Mouse (Mus musculus) olfactory bulb, adult 2 months (tissue): ENCODE results near the gene Gm45234. TPM values are rescaled to one million over a fixed set of nuclear protein-coding genes. Genes with fewer than 3 reads are reported as not detected.

Source experiments
- H3K27ac ChIP-seq: fragments of 200-500 bp; 2 replicates; pipeline ENCODE4 v1.5.1; 2012; ENCODE audit warnings: low read depth, low read length; ENCODE audit not compliant: insufficient read depth
- H3K4me1 ChIP-seq: fragments of 200-500 bp; 2 replicates; pipeline ENCODE4 v1.6.1; 2012; ENCODE audit warnings: low read length; ENCODE audit not compliant: control insufficient read depth, insufficient read depth
- H3K4me3 ChIP-seq: fragments of 200-500 bp; 2 replicates; pipeline ENCODE4 v1.5.1; 2012; ENCODE audit warnings: mild to moderate bottlenecking, low read depth, low read length, moderate library complexity; ENCODE audit not compliant: insufficient read depth
- CTCF ChIP-seq: fragments of 200-500 bp; IDR thresholded peaks from 2 replicates; pipeline ENCODE4 v1.5.1; 2012; ENCODE audit warnings: low read depth, mild to moderate bottlenecking, low read length, moderate library complexity; ENCODE audit not compliant: insufficient read depth
- POLR2A ChIP-seq: fragments of 200-500 bp; IDR thresholded peaks from 2 replicates; pipeline ENCODE4 v1.6.1; 2012; ENCODE audit warnings: mild to moderate bottlenecking, low read depth, low read length, moderate library complexity; ENCODE audit not compliant: insufficient read depth
- WGBS: fragments of 180-500 bp; shearing (Covaris S2); methylation state at CpG from one replicate; pipeline ENCODE4 v1.1.7; 2018; 5-methylcytosine and 5-hydroxymethylcytosine counted together
- polyA plus RNA-seq: library from polyadenylated mRNA; stranded (reverse); fragments of >200 nt; gene quantifications from 2 replicates; pipeline ENCODE4 v1.2.4, GENCODE M21; 2012; ENCODE audit warnings: low replicate concordance; ENCODE audit not compliant: missing spikeins, insufficient read depth, insufficient read length

Gm45234 gene
- polyA plus RNA-seq, 1 experiment, result not detected

DNA sequence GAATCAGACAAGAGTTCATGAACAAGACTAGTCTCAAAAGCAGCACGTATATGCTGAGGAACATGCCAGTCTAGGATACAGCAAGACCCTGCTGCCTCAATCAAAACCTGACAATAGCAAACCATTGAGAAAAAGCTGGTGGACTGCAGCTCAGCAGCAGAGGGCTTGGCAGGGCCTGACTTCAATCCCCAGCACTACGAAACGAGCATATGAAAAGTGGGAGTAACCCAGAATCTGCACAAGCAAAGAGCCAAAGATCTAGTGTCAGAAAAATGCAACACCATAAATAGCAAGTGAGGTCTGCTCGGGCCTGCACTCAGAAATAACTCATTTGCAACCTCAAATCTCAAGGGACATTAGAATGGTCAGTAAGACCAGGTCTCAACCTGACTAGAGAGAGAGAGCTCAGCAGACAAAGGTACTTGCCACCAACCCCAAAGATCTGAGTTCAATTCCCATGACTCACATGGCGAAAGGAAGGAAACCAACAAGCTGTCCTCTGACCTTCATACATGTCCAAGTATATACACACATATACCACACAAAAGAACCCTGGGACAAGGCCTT lies 49.7 kb downstream of the Gm45234 start:
- TF ChIP-seq POLR2A (no peak), CTCF (no peak)
- H3K4me1 ChIP-seq, result peaks cover 3% of the 10 kb centered on the region
- 68% methylated on average over 5 of the region's 5 CpGs for WGBS
- no peak overlapping the region for H3K4me3 ChIP-seq
- H3K27ac ChIP-seq, result no peak overlapping the region

DNA sequence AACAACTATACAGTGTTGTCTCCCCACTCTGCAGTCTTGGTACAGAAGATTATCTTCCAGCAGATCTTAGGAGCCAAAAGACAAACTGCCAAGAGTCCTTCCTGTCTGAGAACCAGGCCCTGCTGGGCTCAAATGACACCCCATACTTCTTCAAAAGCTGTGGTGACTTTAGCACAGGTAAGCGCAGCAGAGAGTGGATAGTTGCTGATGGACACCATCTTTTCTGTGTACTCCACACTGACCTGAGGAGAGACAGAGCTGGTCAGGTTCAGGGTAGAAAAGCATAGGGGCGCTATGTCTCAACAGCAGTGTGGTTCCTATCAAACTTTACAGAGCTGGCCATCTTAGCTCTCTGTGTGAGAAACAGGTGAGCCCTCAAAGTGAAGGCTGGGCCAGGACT lies 51.4 kb downstream of the Gm45234 start:
- Histone ChIP-seq H3K4me3 (no peak overlapping the region), H3K27ac (no peak overlapping the region), H3K4me1 (no peaks in the 10 kb centered on the region; the same call in 1 of the 2 replicates)
- TF ChIP-seq CTCF (no peak), POLR2A (no peak)
- 87% methylated on average over 2 of the region's 2 CpGs for WGBS

DNA sequence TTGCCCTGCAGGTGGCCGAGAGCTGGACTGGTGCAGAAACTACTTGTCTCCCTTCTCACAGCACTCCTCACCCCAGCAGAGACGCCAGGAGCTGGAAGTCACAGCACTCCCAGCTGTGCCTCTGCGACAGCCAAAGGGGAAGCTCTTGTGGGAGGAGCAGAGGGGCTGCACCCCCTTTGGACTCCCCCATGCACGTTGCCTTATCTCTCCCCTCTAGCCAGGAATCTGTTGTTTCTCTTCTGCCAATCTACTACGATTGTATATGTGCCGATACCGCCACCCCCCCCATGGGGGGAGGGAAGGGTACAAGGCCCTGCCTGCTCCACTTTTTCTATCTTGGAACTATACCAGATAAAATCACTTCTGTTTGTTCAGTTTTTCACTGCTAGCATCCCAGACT lies 52.0 kb downstream of the Gm45234 start:
- 66% methylated on average over 7 of the region's 7 CpGs for WGBS
- no peak overlapping the region for H3K4me3 ChIP-seq
- TF ChIP-seq CTCF (no peak), POLR2A (no peak)
- no peaks in the 10 kb centered on the region; the same call in 1 of the 2 replicates for H3K4me1 ChIP-seq
- no peak overlapping the region for H3K27ac ChIP-seq

DNA sequence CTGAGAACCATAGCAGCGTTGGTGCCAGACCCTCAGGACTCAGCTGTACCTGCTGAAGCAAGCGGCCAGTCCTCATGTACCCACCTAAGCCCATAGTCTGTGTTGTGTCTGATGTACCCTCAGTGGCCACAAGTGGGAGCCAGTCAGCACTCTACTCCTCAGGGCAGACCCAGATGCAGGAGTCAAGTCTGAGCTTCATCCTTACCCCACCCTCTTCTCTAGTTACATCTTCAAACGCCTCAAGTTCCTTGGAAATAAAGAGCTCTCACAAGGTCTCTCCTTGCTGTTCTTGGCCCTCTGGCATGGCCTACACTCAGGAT lies 53.1 kb downstream of the Gm45234 start:
- no peak overlapping the region for H3K4me3 ChIP-seq
- 53% methylated on average over 3 of the region's 3 CpGs for WGBS
- H3K27ac ChIP-seq, result no peak overlapping the region
- TF ChIP-seq POLR2A, result no peak
- TF ChIP-seq CTCF, result peak; percentile 28; the same call in 1 of the 2 replicates
- no peaks in the 10 kb centered on the region; the same call in 1 of the 2 replicates for H3K4me1 ChIP-seq

DNA sequence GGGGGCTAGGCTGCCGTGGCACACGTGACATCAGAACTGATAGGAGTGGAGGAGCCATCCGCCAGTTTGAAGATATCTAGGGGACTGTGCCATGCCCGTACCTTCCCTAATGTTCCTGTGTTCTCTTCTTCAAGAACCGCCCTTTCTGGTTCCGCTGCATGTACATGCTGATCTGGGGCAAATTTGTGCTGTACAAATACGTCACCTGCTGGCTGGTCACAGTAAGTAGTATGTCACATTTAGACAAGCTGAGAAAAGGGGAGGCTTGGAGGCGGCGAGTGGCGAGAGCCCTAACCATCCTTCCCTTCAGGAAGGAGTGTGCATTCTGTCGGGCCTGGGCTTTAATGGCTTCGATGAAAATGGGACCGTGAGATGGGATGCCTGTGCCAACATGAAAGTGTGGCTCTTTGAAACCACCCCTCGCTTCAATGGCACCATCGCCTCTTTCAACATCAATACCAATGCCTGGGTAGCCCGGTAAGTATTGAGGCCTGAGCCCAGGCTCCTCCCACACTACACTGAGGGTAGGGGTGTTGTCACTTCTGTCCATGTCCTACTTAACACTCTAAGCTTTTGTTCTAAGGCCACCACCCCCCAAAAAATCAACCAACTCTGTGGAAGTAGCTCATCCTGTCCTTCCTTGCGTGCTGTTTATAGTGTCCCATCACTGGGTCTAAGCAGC lies 53.6 kb downstream of the Gm45234 start:
- 88% methylated on average over 17 of the region's 17 CpGs for WGBS
- Histone ChIP-seq H3K27ac (no peak overlapping the region), H3K4me1 (no peaks in the 10 kb centered on the region; the same call in 1 of the 2 replicates), H3K4me3 (no peak overlapping the region)
- no peak for TF ChIP-seq POLR2A
- no peak for TF ChIP-seq CTCF

GRCm38 (mm10) chr6:124701338-124701737 lies 54.5 kb downstream of the Gm45234 start:
- Histone ChIP-seq H3K4me1 (no peaks in the 10 kb centered on the region; the same call in 1 of the 2 replicates), H3K4me3 (no peak overlapping the region), H3K27ac (no peak overlapping the region)
- 78% methylated on average over 8 of the region's 8 CpGs for WGBS
- TF ChIP-seq CTCF (no peak), POLR2A (no peak)

DNA sequence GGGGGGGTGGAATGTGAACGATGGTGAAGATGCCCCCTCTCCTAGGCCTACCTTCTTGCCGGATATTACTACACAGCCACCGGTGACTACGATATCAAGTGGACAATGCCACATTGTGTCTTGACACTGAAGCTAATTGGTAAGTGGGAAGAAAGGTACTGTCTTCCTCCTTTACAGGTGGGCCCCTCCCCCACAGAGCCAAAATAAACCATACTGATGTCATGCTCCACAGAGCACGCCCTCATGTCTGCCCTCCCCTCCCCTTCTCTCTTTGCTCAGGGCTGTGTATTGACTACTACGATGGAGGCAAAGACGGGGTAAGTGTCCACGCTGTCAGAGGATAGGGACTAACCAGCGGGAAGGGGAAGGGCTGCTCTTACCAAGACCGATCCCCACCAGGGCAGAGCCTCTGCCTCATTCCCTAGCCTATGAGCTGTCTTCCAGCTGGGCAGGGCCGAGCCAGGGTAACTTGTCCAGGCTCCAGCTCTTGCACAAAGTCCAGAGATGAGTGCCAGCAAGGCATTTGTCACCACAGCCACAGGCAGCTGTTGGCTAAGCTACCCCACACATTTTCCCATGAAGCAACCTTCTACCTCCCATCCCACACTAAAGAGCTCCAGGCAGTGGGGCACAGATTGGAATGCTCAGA lies 55.7 kb downstream of the Gm45234 start:
- WGBS, result 60% methylated on average over 11 of the region's 11 CpGs
- TF ChIP-seq POLR2A (no peak), CTCF (no peak)

DNA sequence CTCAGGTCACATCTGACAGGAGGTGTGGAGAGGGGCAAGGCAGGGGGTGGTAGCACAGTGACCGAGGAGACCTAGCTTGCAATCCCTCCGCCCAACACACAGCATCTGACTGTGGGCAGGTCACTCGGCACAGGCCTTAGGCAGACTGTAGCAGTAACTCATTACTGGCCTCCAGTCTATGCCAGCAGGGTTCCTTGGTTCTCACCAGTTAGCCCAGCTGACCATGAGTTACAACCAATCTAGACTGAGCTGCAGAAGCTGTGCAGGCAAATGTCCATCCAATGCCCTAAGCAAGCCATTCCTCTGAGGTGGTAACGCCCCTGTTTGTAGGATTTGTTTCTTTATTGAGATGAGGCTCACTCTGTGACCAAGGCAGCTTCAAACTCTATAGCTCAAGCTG lies 56.5 kb downstream of the Gm45234 start:
- Histone ChIP-seq H3K27ac (no peak overlapping the region), H3K4me1 (peaks cover 2% of the 10 kb centered on the region), H3K4me3 (no peak overlapping the region)
- TF ChIP-seq POLR2A (no peak), CTCF (no peak)
- 86% methylated on average over 4 of the region's 4 CpGs for WGBS

More for the DNA sequence above, 55.7 kb downstream of the Gm45234 start:
- Histone ChIP-seq H3K27ac (no peak overlapping the region), H3K4me1 (no peaks in the 10 kb centered on the region; the same call in 1 of the 2 replicates), H3K4me3 (no peak overlapping the region)

GRCm38 (mm10) chr6:124698751-124699150 lies 57.1 kb downstream of the Gm45234 start:
- WGBS, result 88% methylated on average over 6 of the region's 6 CpGs
- H3K4me3 ChIP-seq, result no peak overlapping the region
- H3K27ac ChIP-seq, result no peak overlapping the region
- no peak for TF ChIP-seq POLR2A
- TF ChIP-seq CTCF, result no peak
- peaks cover 7% of the 10 kb centered on the region for H3K4me1 ChIP-seq
